26 mouse cellular contexts compared by ENCODE assay signal in genomic region chr1:69658051-69658450, GRCm38 (mm10). TPM values are rescaled to one million over a fixed set of nuclear protein-coding genes. Genes with fewer than 3 reads are reported as not detected.
DNase-seq lines count a peak whose midpoint lies in the region; ATAC-seq lines count a peak whose summit lies in the region.
"Had no signal": no experiment of that assay in that cellular context is flagged by ENCODE, and none has a peak within 500 bp of the region (broad histone marks: within the 10 kb centered on the region; RNA-seq: fewer than 3 reads in every experiment).

No protein-coding gene starts in this region.

- H3K27ac ChIP-seq in hindbrain, embryonic 11.5 days (ENCODE audit: low read depth, low read length), result no peak overlapping the region
- H3K27ac ChIP-seq in hindbrain, embryonic 16.5 days (ENCODE audit: low read depth, low read length), result no peak overlapping the region
- no peak overlapping the region for H3K27ac ChIP-seq in neural tube, embryonic 12.5 days
- H3K27ac ChIP-seq: embryonic facial prominence, embryonic 13.5 days; heart, embryonic 10.5 days; heart, embryonic 15.5 days; hindbrain, embryonic 12.5 days; left cerebral cortex, adult 2 months; limb, embryonic 12.5 days; liver, embryonic 15.5 days; stomach, embryonic 15.5 days had no signal

- H3K36me3 ChIP-seq in hindbrain, embryonic 11.5 days (ENCODE audit: control insufficient read depth, insufficient read depth, low read length), result no peaks in the 10 kb centered on the region
- H3K36me3 ChIP-seq in hindbrain, embryonic 16.5 days (ENCODE audit: control insufficient read depth, insufficient read depth, low read length), result no peaks in the 10 kb centered on the region
- H3K36me3 ChIP-seq in neural tube, embryonic 12.5 days, result no peaks in the 10 kb centered on the region
- H3K36me3 ChIP-seq: embryonic facial prominence, embryonic 13.5 days; heart, embryonic 10.5 days; heart, embryonic 15.5 days; hindbrain, embryonic 12.5 days; limb, embryonic 12.5 days; liver, embryonic 15.5 days; stomach, embryonic 15.5 days had no signal

- no peaks in the 10 kb centered on the region; the same call in 1 of the 2 replicates for H3K4me1 ChIP-seq in hindbrain, embryonic 11.5 days (replicated peaks; ENCODE audit: control insufficient read depth, insufficient read depth, low read length)
- no peaks in the 10 kb centered on the region for H3K4me1 ChIP-seq in hindbrain, embryonic 16.5 days (ENCODE audit: control insufficient read depth, insufficient read depth, low read depth, low read length)
- H3K4me1 ChIP-seq in neural tube, embryonic 12.5 days, result peaks cover 12% of the 10 kb centered on the region; the same call in 1 of the 2 replicates
- H3K4me1 ChIP-seq: limb, embryonic 12.5 days; stomach, embryonic 15.5 days had no signal

- no peak; the same call in 1 of the 2 replicates for ATAC-seq in hindbrain, embryonic 11.5 days (ENCODE audit: low FRiP score)
- no peak for ATAC-seq in hindbrain, embryonic 16.5 days
- ATAC-seq in neural tube, embryonic 12.5 days (ENCODE audit: low FRiP score, low read depth), result 0 out of 2 replicates have a peak, but pooled peaks have one; percentile 35
- ATAC-seq: forebrain, embryonic 16.5 days had no signal

- 45% methylated on average over 6 of the region's 6 CpGs for WGBS in hindbrain, embryonic 11.5 days
- WGBS in hindbrain, embryonic 16.5 days, result 32% methylated on average over 6 of the region's 6 CpGs
- 24% methylated on average over 6 of the region's 6 CpGs for WGBS in neural tube, embryonic 12.5 days

- H3K9ac ChIP-seq in hindbrain, embryonic 11.5 days (ENCODE audit: low read depth, low read length), result no peak overlapping the region
- H3K9ac ChIP-seq in hindbrain, embryonic 16.5 days (ENCODE audit: low read depth, low read length), result no peak overlapping the region
- H3K9ac ChIP-seq in neural tube, embryonic 12.5 days, result no peak overlapping the region
- H3K9ac ChIP-seq: embryonic facial prominence, embryonic 13.5 days; heart, embryonic 15.5 days; hindbrain, embryonic 12.5 days; limb, embryonic 12.5 days; liver, embryonic 15.5 days; lung, embryonic 14.5 days; stomach, embryonic 15.5 days had no signal

- no peaks in the 10 kb centered on the region for H3K9me3 ChIP-seq in hindbrain, embryonic 11.5 days (ENCODE audit: control insufficient read depth, low read length)
- no peaks in the 10 kb centered on the region for H3K9me3 ChIP-seq in hindbrain, embryonic 16.5 days (ENCODE audit: control insufficient read depth, low read length)
- H3K9me3 ChIP-seq in neural tube, embryonic 12.5 days, result no peaks in the 10 kb centered on the region
- H3K9me3 ChIP-seq: embryonic facial prominence, embryonic 13.5 days; heart, embryonic 10.5 days; heart, embryonic 15.5 days; hindbrain, embryonic 12.5 days; limb, embryonic 12.5 days; liver, embryonic 15.5 days; stomach, embryonic 15.5 days had no signal

- H3K27me3 ChIP-seq in hindbrain, embryonic 11.5 days (ENCODE audit: control insufficient read depth, insufficient read depth, low read length), result no peaks in the 10 kb centered on the region
- H3K27me3 ChIP-seq in hindbrain, embryonic 16.5 days (replicated peaks; ENCODE audit: control insufficient read depth, insufficient read depth, low read length), result no peaks in the 10 kb centered on the region
- H3K27me3 ChIP-seq in neural tube, embryonic 12.5 days (replicated peaks), result no peaks in the 10 kb centered on the region
- H3K27me3 ChIP-seq: embryonic facial prominence, embryonic 13.5 days; heart, embryonic 15.5 days; hindbrain, embryonic 12.5 days; limb, embryonic 12.5 days; liver, embryonic 15.5 days; stomach, embryonic 15.5 days had no signal

- no peak overlapping the region for H3K4me3 ChIP-seq in hindbrain, embryonic 11.5 days (ENCODE audit: low read depth, low read length)
- H3K4me3 ChIP-seq in hindbrain, embryonic 16.5 days (ENCODE audit: low read length), result no peak overlapping the region
- H3K4me3 ChIP-seq in neural tube, embryonic 12.5 days, result no peak overlapping the region
- H3K4me3 ChIP-seq: embryonic facial prominence, embryonic 13.5 days; heart, embryonic 10.5 days; heart, embryonic 15.5 days; hindbrain, embryonic 12.5 days; left cerebral cortex, adult 2 months; limb, embryonic 12.5 days; liver, embryonic 15.5 days; myocyte; stomach, embryonic 15.5 days had no signal

- peak; percentile 19 for DNase-seq in adrenal gland, adult 2 months
- no peak for DNase-seq in adrenal gland, postnatal 4 days (ENCODE audit: low spot score in 2 of 2)
- peak; percentile 8 for DNase-seq in hindbrain, embryonic 11.5 days (ENCODE audit: low spot score)
- DNase-seq in Muller cell, postnatal 12 days (ENCODE audit: inconsistent ontology term), result peak; percentile 55
- DNase-seq in left cerebral cortex, adult 11 months (ENCODE audit: low spot score), result no peak
- DNase-seq: adrenal gland, postnatal 14 days; cerebellum, adult 11-12 months; cerebellum, adult 9-11 months; kidney, adult 11 months; kidney, postnatal 14 days; lung, embryonic 14.5 days; lung, postnatal 14 days; right cerebral cortex, postnatal 25 days had no signal

- H3K4me2 ChIP-seq in hindbrain, embryonic 11.5 days (replicated peaks; ENCODE audit: low read depth, low read length), result no peak overlapping the region
- no peak overlapping the region for H3K4me2 ChIP-seq in hindbrain, embryonic 16.5 days (ENCODE audit: low read length)
- no peak overlapping the region for H3K4me2 ChIP-seq in neural tube, embryonic 12.5 days (replicated peaks)
- H3K4me2 ChIP-seq: embryonic facial prominence, embryonic 13.5 days; heart, embryonic 15.5 days; hindbrain, embryonic 12.5 days; limb, embryonic 12.5 days; lung, embryonic 14.5 days; midbrain, embryonic 11.5 days; stomach, embryonic 15.5 days had no signal

RNA-seq across cellular contexts. Expression of gene Ikzf2, which starts 29.0 kb away (rescaled TPM):
- 1 to 10 TPM; 7.7 to 9.9 TPM for total RNA-seq in adrenal gland, adult 2 months (2021)
- polyA plus RNA-seq in adrenal gland, adult 2 months (2012; rRNA removed), result 0.22 and 0.80 TPM in 2 replicates
- total RNA-seq in adrenal gland, postnatal 4 days (2021), result 10 to 100 TPM; 11.3 to 11.7 TPM
- polyA plus RNA-seq in hindbrain, embryonic 11.5 days (2014; fragmentation: Nextera tagmentation; extraction: Ambion mirVana), result 4.7 and 5.1 TPM in 2 replicates
- polyA plus RNA-seq in hindbrain, embryonic 16.5 days (2015; fragmentation: Nextera tagmentation; extraction: Ambion mirVana), result 2.9 and 3.8 TPM in 2 replicates
- 3.8 and 3.9 TPM in 2 replicates for polyA plus RNA-seq in neural tube, embryonic 12.5 days (2016; fragmentation: Nextera tagmentation; extraction: Ambion mirVana)

Comparison
In these comparisons a context has a peak if more than half of its experiments do, and no peak if none do; other contexts are left out.
1. DNase-seq: peak in adrenal gland, adult 2 months (single experiment), hindbrain, embryonic 11.5 days (single experiment) and Muller cell, postnatal 12 days (single experiment); none in adrenal gland, postnatal 4 days (0 of 2) and left cerebral cortex, adult 11 months (single experiment).